Mouse (Mus musculus) activated CD4-positive, CD25-positive, alpha-beta regulatory T cell, adult 4 months (primary cell): Measurements from ENCODE around the gene Siglec1. TPM values are rescaled to one million over a fixed set of nuclear protein-coding genes. Genes with fewer than 3 reads are reported as not detected.

Experiments used
- ATAC-seq: one replicate; pipeline ENCODE4 v1.8.0; 2017
- polyA plus RNA-seq, 2 experiments: library from polyadenylated mRNA; unstranded; fragments of 100-300 nt; shearing (Covaris generic); gene quantifications; one replicate each; pipeline ENCODE4 v1.2.1; 2017

The Siglec1 gene
- polyA plus RNA-seq, 2 experiments from 2014 or later, result not detected

- ATAC-seq, result no peak
Observed at GRCm38 (mm10) chr2:131096101-131096795, 9.7 kb upstream of the Siglec1 start.

GRCm38 (mm10) chr2:131094823-131095222 lies 8.3 kb upstream of the Siglec1 start:
- peak; percentile 78 for ATAC-seq

GRCm38 (mm10) chr2:131093577-131093976 lies 7.0 kb upstream of the Siglec1 start:
- no peak for ATAC-seq

- ATAC-seq, result no peak
Observed at GRCm38 (mm10) chr2:131090852-131091251, 4.3 kb upstream of the Siglec1 start.

GRCm38 (mm10) chr2:131089634-131090033 lies 3.1 kb upstream of the Siglec1 start:
- no peak for ATAC-seq

GRCm38 (mm10) chr2:131088581-131088980 lies 2.0 kb upstream of the Siglec1 start:
- ATAC-seq, result no peak

- no peak for ATAC-seq
Observed at GRCm38 (mm10) chr2:131084206-131084605, 2.4 kb downstream of the Siglec1 start.

DNA sequence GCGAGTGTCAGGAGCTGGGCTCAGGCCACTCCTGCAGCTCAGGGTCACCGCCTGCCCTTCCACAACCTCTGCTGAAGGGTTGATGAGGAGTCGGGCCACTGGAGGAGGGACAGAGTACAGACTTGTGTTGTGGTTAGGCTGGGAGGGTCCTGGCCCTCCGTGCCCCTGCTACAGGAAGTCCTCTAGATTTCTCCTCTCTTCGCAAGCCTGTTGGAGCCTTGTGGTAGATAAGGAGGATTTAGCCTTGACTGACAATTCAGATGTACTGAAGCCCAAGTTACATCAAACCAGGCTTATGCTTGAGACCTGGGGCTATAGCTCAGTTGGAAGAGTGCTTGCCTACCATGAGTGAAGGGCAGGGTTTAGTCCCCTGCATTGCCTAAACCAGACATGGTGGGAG lies 6.1 kb downstream of the Siglec1 start:
- ATAC-seq, result no peak

DNA sequence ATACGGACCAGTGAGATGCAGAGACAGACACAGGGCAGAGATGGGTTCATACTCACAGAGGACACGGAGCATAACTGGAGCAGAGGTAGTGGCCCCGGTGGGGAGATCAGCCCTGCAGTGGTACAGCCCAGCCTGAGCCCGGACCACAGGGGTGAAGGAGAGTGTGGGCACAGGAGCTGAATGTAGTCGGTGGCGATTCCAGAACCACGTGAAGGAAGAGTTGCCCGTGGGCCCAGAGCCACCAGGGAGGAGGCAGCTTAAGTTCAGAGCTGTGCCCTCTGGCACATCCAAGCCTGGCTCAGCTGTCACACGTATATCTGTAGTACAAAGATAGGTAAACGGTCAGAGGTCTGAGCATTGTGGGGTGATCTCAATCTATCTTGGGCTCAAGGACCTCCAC lies 14.0 kb downstream of the Siglec1 start:
- no peak for ATAC-seq

- no peak for ATAC-seq
Observed at GRCm38 (mm10) chr2:131067481-131067880, 19.1 kb downstream of the Siglec1 start.

DNA sequence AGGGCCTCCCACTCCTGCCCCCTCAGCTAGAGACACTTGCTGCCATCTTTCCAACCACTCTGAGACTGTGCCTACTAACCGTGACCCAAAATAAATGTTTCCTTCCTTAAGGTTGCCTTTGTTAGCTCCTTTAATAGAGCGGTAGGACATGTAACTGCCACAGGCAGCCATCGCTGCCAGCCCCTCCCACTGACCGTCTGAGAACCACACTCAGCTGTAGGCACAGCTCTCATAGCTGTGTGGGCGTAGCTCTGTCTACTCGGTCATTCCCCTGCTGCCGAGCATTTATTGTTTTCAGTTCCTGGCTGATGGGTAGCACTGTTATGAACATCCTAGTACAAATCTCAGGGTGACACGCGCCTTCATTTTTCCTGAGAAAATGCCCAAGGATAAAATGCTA lies 20.2 kb downstream of the Siglec1 start:
- ATAC-seq, result no peak

GRCm38 (mm10) chr2:131063404-131063864 lies 23.1 kb downstream of the Siglec1 start, which contains the start of gene Adam33:
Adam33 (minus strand) TSS chr2:131063814.
- no peak for ATAC-seq

DNA sequence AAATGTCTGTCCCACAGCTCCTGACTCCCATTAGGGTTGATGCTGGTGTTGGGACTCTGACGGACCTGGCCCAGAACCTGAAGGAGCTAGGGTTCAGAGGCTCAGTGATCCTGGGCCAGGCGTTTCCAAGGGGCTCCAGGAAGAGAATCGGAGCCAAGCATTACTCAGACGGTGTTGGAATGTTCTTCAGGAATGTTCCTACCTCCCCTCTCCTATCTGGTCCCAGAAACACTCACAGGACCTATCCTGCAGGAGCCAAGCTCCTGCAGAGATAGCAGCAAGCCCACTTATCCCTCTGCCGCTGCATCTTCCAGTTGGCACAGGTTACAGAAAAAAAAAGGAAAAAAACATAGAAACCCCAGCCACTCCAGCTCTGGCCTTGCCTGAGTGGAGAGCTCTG lies 25.0 kb downstream of the Siglec1 start:
- ATAC-seq, result no peak

GRCm38 (mm10) chr2:131060784-131061183 lies 25.8 kb downstream of the Siglec1 start:
- no peak for ATAC-seq

DNA sequence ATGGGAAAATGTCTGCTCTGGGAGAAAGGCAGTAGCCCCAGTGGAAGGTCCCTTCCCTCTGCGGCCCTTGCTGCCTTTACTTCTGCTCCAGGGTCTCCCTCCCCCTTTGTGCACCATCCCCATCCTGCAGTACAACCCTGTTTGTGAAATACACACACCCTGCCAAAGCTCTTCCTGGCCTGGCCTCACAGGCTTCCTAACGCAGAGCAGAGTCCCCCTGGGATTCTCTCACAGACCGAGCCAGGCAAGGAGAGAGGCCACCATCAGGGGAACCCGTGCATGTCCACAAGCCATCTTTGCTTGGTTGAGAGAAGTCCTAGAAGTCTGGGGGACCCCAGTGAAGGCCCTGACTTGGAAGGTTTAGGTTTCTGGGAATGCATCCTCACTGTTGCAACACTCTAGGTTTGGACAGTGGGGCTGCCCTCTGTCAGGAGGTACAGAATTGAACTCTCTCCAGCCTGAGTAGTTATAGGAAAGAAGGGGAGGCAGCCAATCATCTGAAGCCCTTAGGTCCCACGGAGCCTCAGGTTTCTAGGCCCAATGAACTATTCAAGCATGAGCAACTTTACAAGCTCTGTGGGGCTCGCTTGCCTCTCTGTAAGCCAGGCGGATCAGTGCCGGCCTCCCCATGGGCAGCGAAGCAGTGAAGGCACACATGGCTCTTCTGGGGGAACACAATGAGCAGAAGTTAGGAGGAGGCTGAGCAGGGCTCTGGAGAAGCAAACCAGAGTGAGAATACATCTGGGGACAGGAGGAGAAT lies 26.6 kb downstream of the Siglec1 start:
- no peak for ATAC-seq

- ATAC-seq, result no peak
Observed at GRCm38 (mm10) chr2:131059377-131059776, 27.2 kb downstream of the Siglec1 start.

GRCm38 (mm10) chr2:131058672-131059071 lies 27.9 kb downstream of the Siglec1 start:
- ATAC-seq, result no peak

DNA sequence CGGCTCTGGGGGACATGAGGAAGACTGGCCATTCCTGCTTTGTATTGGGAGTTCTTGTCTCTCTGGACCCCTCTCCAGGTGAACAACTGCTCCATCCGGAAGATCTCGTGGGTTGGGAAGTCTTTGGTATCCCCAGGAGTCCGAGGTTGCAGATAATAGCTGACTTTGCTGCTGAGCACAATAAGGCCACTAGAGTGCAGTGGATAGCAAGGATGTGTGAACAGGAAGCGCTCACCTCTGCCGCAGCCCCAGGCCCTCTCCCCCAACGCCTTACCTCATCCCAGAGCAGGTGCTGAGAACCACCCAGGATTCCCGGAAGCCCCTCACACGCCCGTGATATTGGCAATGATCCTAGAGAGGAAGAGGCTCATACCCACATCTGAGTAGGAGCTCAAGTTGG lies 30.4 kb downstream of the Siglec1 start:
- peak; percentile 68 for ATAC-seq

- ATAC-seq, result peak; percentile 69
Observed at GRCm38 (mm10) chr2:131055631-131056030, 30.9 kb downstream of the Siglec1 start.

- ATAC-seq, result no peak
Observed at GRCm38 (mm10) chr2:131054646-131055264, 31.8 kb downstream of the Siglec1 start.

DNA sequence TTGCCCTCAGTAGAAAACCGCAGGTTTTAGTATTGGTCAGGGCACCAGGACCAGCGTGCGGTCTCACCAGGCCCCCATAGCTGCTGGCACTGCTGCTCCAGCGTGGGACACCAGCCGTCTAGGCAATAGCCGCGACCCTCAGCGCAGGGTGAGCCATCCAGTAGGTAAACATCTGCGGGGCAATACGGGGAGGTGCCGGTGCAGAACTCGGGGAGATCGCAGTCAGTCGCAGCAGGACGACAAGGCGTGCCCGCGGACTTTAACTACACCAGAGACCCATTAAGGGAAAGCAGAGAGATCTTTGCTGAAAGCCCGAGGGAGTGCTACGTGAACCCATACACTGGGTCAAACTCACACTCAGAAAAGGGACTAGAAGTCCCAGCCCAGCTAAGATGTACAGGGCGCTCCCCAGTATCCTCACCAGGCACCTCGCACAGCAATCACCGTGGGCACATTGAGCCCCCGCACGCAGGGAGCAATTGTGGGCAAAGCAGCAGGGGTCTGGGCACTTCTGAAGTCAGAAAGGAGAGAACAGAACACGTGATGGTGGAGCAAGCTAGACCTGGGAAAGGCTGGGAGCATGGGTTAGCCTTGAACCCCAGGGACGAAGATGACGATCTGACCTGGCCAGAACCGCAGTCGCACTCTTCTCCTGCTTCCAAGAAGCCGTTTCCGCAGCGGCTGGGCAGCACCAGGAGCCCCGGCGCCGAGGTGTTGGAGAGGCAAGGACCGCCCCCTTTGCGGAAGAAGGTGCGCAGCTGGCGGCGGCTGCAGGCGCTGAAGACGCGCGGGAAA lies 32.5 kb downstream of the Siglec1 start:
- no peak for ATAC-seq

GRCm38 (mm10) chr2:131052862-131053418 lies 33.6 kb downstream of the Siglec1 start:
- ATAC-seq, result no peak
